Comparison of ENCODE assay signal across 8 mouse cellular contexts in the genomic region with DNA sequence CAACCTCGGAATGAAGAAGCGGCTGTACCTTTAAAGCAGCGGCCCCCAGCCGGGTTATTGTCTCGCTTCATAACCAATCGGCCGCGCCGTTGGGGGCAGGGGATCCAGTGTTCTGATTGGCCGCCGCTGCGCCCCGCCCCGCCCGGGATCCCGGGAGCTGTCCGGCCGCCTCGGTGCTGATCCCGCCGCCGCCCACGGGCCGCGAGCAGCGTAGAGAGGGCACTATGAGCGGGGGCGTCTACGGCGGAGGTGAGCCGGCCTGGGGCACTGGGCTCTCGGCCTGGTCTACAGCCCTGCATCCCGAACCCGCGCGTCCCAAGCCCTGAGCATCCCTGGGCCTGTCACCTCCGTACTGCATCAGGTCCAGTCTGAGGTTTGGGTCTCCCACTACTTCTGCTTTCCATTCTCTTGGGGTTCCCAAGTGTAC. TPM values are rescaled to one million over a fixed set of nuclear protein-coding genes. Genes with fewer than 3 reads are reported as not detected.
DNase-seq lines count a peak whose midpoint lies in the region; ATAC-seq and TF ChIP-seq lines count a peak whose summit lies in the region.

Gene Actl6b, plus strand, starts transcription at position 107 of the 427 bp plus-strand sequence.

- DNase-seq in gastrocnemius, postnatal 10 days: peak; percentile 79
- DNase-seq in gastrocnemius, adult 8-10 months (ENCODE audit: low spot score in 2 of 2): no peak
- peak; percentile 83 for DNase-seq in embryo, embryonic 10 days (ENCODE audit: low spot score)
- DNase-seq in gastrocnemius, postnatal 4 days (ENCODE audit: low spot score in 2 of 2): peak; percentile 69 to 76
- peak; percentile 70 for DNase-seq in kidney, adult 2 months
- DNase-seq in limb, embryonic 11.5 days (ENCODE audit: low spot score): peak; percentile 85
- DNase-seq in spleen, postnatal 10 days (ENCODE audit: low spot score in 2 of 2): peak; percentile 59 to 74

- WGBS in kidney, adult 2 months: 2% methylated on average over 36 of the region's 37 CpGs
- 1% methylated on average over 37 of the region's 37 CpGs for WGBS in limb, embryonic 11.5 days
- WGBS in midbrain, embryonic 12.5 days: under 1% methylated on average over 37 of the region's 37 CpGs

- TF ChIP-seq CTCF in kidney, adult 2 months (conservative IDR thresholded peaks at IDR 0.05; ENCODE audit: insufficient read depth, insufficient read length, low read depth, low read length): no peak

- TF ChIP-seq POLR2A in kidney, adult 2 months (IDR thresholded peaks at IDR 0.05; ENCODE audit: low read depth, low read length): no peak

- no peak within 1 kb of the TSS for H3K27ac ChIP-seq in kidney, adult 2 months (ENCODE audit: insufficient read depth, low read depth, low read length)
- H3K27ac ChIP-seq in limb, embryonic 11.5 days (replicated peaks; ENCODE audit: low read depth, low read length): no peak within 1 kb of the TSS
- peak within 1 kb of the TSS; percentile 68 for H3K27ac ChIP-seq in midbrain, embryonic 12.5 days (replicated peaks)

- no peaks in the 10 kb centered on the region for H3K9me3 ChIP-seq in limb, embryonic 11.5 days (ENCODE audit: control insufficient read depth, low read length)
- H3K9me3 ChIP-seq in midbrain, embryonic 12.5 days: no peaks in the 10 kb centered on the region

- H3K27me3 ChIP-seq in kidney, adult 2 months (replicated peaks; ENCODE audit: control insufficient read depth, insufficient read depth, low read length): no peaks in the 10 kb centered on the region
- peaks cover 10% of the 10 kb centered on the region for H3K27me3 ChIP-seq in limb, embryonic 11.5 days (ENCODE audit: control insufficient read depth, insufficient read depth, low read length)
- H3K27me3 ChIP-seq in midbrain, embryonic 12.5 days: peaks cover 7% of the 10 kb centered on the region; the same call in 1 of the 2 replicates

- no peak within 1 kb of the TSS for H3K9ac ChIP-seq in limb, embryonic 11.5 days (ENCODE audit: low read length)
- H3K9ac ChIP-seq in midbrain, embryonic 12.5 days (replicated peaks): peak within 1 kb of the TSS; percentile 70

- H3K4me2 ChIP-seq in limb, embryonic 11.5 days (ENCODE audit: low read depth, severe bottlenecking): peak within 1 kb of the TSS; percentile 11; the same call in 1 of the 2 replicates
- H3K4me2 ChIP-seq in midbrain, embryonic 12.5 days (replicated peaks): peak within 1 kb of the TSS; percentile 59

- H3K4me3 ChIP-seq in kidney, adult 2 months (ENCODE audit: insufficient read depth, low read depth, low read length): no peak within 1 kb of the TSS
- H3K4me3 ChIP-seq in limb, embryonic 11.5 days (ENCODE audit: low read depth, low read length): no peak within 1 kb of the TSS
- H3K4me3 ChIP-seq in midbrain, embryonic 12.5 days: peak within 1 kb of the TSS; percentile 62

- no peaks in the 10 kb centered on the region for H3K36me3 ChIP-seq in kidney, adult 2 months (ENCODE audit: control insufficient read depth, insufficient read depth, low read length)
- H3K36me3 ChIP-seq in limb, embryonic 11.5 days (ENCODE audit: control insufficient read depth, insufficient read depth, low read length): no peaks in the 10 kb centered on the region
- no peaks in the 10 kb centered on the region for H3K36me3 ChIP-seq in midbrain, embryonic 12.5 days

- peak; percentile 47 for ATAC-seq in limb, embryonic 11.5 days (ENCODE audit: insufficient number of reproducible peaks, low FRiP score, low TSS enrichment, low read depth)
- peak; percentile 94 for ATAC-seq in midbrain, embryonic 12.5 days (ENCODE audit: low FRiP score, low read depth)

- no peaks in the 10 kb centered on the region for H3K4me1 ChIP-seq in kidney, adult 2 months (ENCODE audit: control insufficient read depth, insufficient read depth, low read length)
- H3K4me1 ChIP-seq in limb, embryonic 11.5 days (ENCODE audit: control insufficient read depth, insufficient read depth, low read length): no peaks in the 10 kb centered on the region
- H3K4me1 ChIP-seq in midbrain, embryonic 12.5 days: peaks cover 12% of the 10 kb centered on the region; the same call in 1 of the 2 replicates

RNA-seq across cellular contexts. Expression of gene Actl6b, which starts in this region (rescaled TPM):
- total RNA-seq in gastrocnemius, postnatal 10 days (2021): under 1 TPM in 1 of 2 experiments, not detected in 1; 0.16 TPM
- not detected for total RNA-seq in gastrocnemius, adult 8-10 months (2022)
- total RNA-seq in gastrocnemius, postnatal 4 days (2021): not detected
- 0.12 and 0.16 TPM in 2 replicates for polyA plus RNA-seq in kidney, adult 2 months (2012; rRNA removed)
- not detected in 2 replicates for polyA plus RNA-seq in limb, embryonic 11.5 days (2014; fragmentation: Nextera tagmentation; extraction: Ambion mirVana)
- 89.4 and 93.1 TPM in 2 replicates for polyA plus RNA-seq in midbrain, embryonic 12.5 days (2016; fragmentation: Nextera tagmentation; extraction: Ambion mirVana)

Comparison
In these comparisons a context has a peak if more than half of its experiments do, and no peak if none do; other contexts are left out.
1. RNA of gene Actl6b (polyA plus RNA-seq): 89.4 to 93.1 TPM in midbrain, embryonic 12.5 days; 0.12 to 0.16 TPM in kidney, adult 2 months and not detected in limb, embryonic 11.5 days; every median in the first group is over 10 times any median in the second.
2. Peak in DNase-seq in gastrocnemius, postnatal 10 days; RNA of the gene not detected or under 1 TPM.
3. Peak in DNase-seq in gastrocnemius, postnatal 4 days; RNA of the gene not detected or under 1 TPM.
4. Peak in DNase-seq in kidney, adult 2 months; RNA of the gene not detected or under 1 TPM.
5. Peak in DNase-seq, ATAC-seq and H3K4me2 ChIP-seq in limb, embryonic 11.5 days; RNA of the gene not detected or under 1 TPM.
6. DNase-seq: peak in embryo, embryonic 10 days (single experiment) and spleen, postnatal 10 days (2 of 2); none in gastrocnemius, adult 8-10 months (0 of 2).